23 mouse cellular contexts compared by ENCODE assay signal in the genomic region with DNA sequence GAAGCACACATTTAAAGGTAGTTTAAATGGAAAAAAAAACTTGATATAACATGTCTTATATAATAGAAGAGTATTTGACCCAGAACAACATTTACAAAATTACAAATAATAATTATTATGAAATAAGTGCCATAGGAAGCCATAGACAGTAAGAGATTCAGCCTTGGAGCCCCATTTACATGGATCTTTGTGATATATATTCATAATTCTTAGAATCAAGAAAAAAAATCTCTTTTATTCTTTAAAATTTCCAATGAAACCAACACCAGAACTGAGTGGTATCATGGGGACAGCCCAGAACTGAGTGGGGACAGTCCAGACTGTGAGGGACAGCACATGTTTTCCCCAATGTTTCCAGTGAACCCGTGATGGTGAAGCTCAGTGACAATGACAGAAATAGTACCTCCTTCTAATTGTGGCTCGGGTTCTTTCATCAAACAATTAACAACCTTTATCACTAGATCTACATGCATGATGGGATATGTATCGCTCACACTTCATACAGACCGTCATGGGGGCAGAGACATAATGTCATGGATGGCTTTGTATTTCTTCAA.
A peak's percentile ranks its signal among the peaks of the same experiment; 100 is the strongest.
DNase-seq lines count a peak whose midpoint lies in the region; ATAC-seq and TF ChIP-seq lines count a peak whose summit lies in the region.
"Had no signal": no experiment of that assay in that cellular context is flagged by ENCODE, and none has a peak within 500 bp of the region (broad histone marks: within the 10 kb centered on the region; RNA-seq: fewer than 3 reads in every experiment).

No protein-coding gene starts in this region.

- H3K27me3 ChIP-seq in CH12.LX (replicated peaks): no peaks in the 10 kb centered on the region
- H3K27me3 ChIP-seq in midbrain, embryonic 10.5 days (ENCODE audit: low read depth, poor library complexity, severe bottlenecking): 0 out of 2 replicates have a peak, but pooled peaks cover 10% of the 10 kb centered on the region
- H3K27me3 ChIP-seq: Patski had no signal

- peaks cover 38 to 97% of the 10 kb centered on the region in 2 experiments for H3K4me1 ChIP-seq in CH12.LX (ENCODE audit: control insufficient read depth in 1 of 2, insufficient read depth in 2 of 2)
- peaks cover 47% of the 10 kb centered on the region for H3K4me1 ChIP-seq in midbrain, embryonic 10.5 days

- H3K9ac ChIP-seq in CH12.LX (ENCODE audit: insufficient read depth, low read depth): peak overlapping the region; percentile 73

- no peak overlapping the region for H3K4me3 ChIP-seq in CH12.LX (replicated peaks in 1 of 3; ENCODE audit: low read depth in 2 of 3, low read length in 2 of 3, poor library complexity in 1 of 3)
- no peak overlapping the region for H3K4me3 ChIP-seq in midbrain, embryonic 10.5 days

- peak; percentile 61 for ATAC-seq in CD4-positive, CD25-positive, alpha-beta regulatory T cell, adult 4 months
- peak; percentile 55 for ATAC-seq in activated CD4-positive, CD25-positive, alpha-beta regulatory T cell, adult 4 months
- ATAC-seq in inflammation-experienced regulatory T-cells, adult 6 months: peak; percentile 36
- ATAC-seq: Patski had no signal

- peak; percentile 97 for TF ChIP-seq EP300 in CH12.LX (IDR thresholded peaks at IDR 0.05; ENCODE audit: low read length)

- no peak for TF ChIP-seq CTCF in CH12.LX (conservative IDR thresholded peaks at IDR 0.05 in 1 of 2, IDR thresholded peaks at IDR 0.05 in 1 of 2; ENCODE audit: low read depth in 2 of 2, low read length in 2 of 2)

- dilution Hi-C loops in CH12.LX (cut with MboI; ENCODE audit: extremely low pct_ligation_motif_present, extremely low pct_unique_long_range_greater_than_20kb, low sequenced_read_pairs): no loop called here

- in situ Hi-C loops in CH12.LX (cut with MboI; ENCODE audit: low pct_ligation_motif_present, low pct_unique_long_range_greater_than_20kb, low sequenced_read_pairs): no loop called here

- peak; percentile 30; the same call in 1 of the 2 replicates for TF ChIP-seq POLR2A in CH12.LX (IDR thresholded peaks at IDR 0.05; ENCODE audit: low read depth, low read length)

- intact Hi-C loops in left cerebral cortex, postnatal 14 days (cut with DNase I): no loop called here

- 93% methylated on average over 4 of the region's 4 CpGs for WGBS in midbrain, embryonic 10.5 days

- peaks cover 4 to 40% of the 10 kb centered on the region in 2 experiments for H3K36me3 ChIP-seq in CH12.LX (replicated peaks in 1 of 2; ENCODE audit: control insufficient read depth in 1 of 2, insufficient read depth in 1 of 2, low read length in 1 of 2)
- no peaks in the 10 kb centered on the region for H3K36me3 ChIP-seq in midbrain, embryonic 10.5 days
- H3K36me3 ChIP-seq: G1E had no signal

- peak; percentile 75 for DNase-seq in CH12.LX (ENCODE audit: extremely low read depth)
- DNase-seq in adrenal gland, adult 18-20 months (ENCODE audit: low spot score in 2 of 2): no peak
- DNase-seq in midbrain, embryonic 10.5 days (ENCODE audit: low spot score): no peak
- no peak for DNase-seq in cerebellum, postnatal 36 days
- DNase-seq in left cerebral cortex, postnatal 14 days (ENCODE audit: low spot score in 2 of 2): no peak
- DNase-seq: adrenal gland, adult 2 months; adrenal gland, adult 8-10 months; adrenal gland, postnatal 10 days; adrenal gland, postnatal 14 days; adrenal gland, postnatal 25 days; adrenal gland, postnatal 36 days; B cell, adult 2 months; cerebellum, adult 11 months; cerebellum, adult 11-12 months; cerebellum, adult 18-20 months; cerebellum, adult 2 months; cerebellum, adult 8-10 months; cerebellum, adult 9-10 months had no signal

- no peak; the same call in none of the 2 replicates for TF ChIP-seq RAD21 in CH12.LX (IDR thresholded peaks at IDR 0.05; ENCODE audit: low read depth, low read length)

- H3K79me2 ChIP-seq in CH12.LX (replicated peaks; ENCODE audit: control insufficient read depth, extremely low read depth, insufficient read depth, poor library complexity, severe bottlenecking): peaks cover 31% of the 10 kb centered on the region

- H3K4me2 ChIP-seq in CH12.LX (ENCODE audit: insufficient read depth, low read depth, poor library complexity, severe bottlenecking): peak overlapping the region; percentile 68; the same call in 1 of the 2 replicates

- H3K9me3 ChIP-seq in CH12.LX (replicated peaks; ENCODE audit: low read length): no peaks in the 10 kb centered on the region
- H3K9me3 ChIP-seq in midbrain, embryonic 10.5 days (replicated peaks): no peaks in the 10 kb centered on the region

- H3K27ac ChIP-seq in CH12.LX (ENCODE audit: insufficient read depth, low read depth): peak overlapping the region; percentile 42; the same call in 1 of the 2 replicates
- no peak overlapping the region for H3K27ac ChIP-seq in midbrain, embryonic 10.5 days (replicated peaks)

TF ChIP-seq in CH12.LX, 34 proteins besides CTCF, POLR2A, EP300 and RAD21:
- TF ChIP-seq ELF1 (IDR thresholded peaks at IDR 0.05; ENCODE audit: low read depth, low read length): no peak
- TF ChIP-seq MAFK (IDR thresholded peaks at IDR 0.05; ENCODE audit: insufficient replicate concordance, low read length): 0 out of 2 replicates have a peak, but pooled peaks have one; percentile 25
- TF ChIP-seq POLR2AphosphoS2 (IDR thresholded peaks at IDR 0.05; ENCODE audit: low read depth, low read length): no peak
- TF ChIP-seq MEF2A (IDR thresholded peaks at IDR 0.05; ENCODE audit: borderline replicate concordance, low read depth, low read length): peak; percentile 99
- peak; percentile 22; the same call in 1 of the 2 replicates for TF ChIP-seq SMC3 (IDR thresholded peaks at IDR 0.05; ENCODE audit: low read depth, low read length)
- TF ChIP-seq ZC3H11A (IDR thresholded peaks at IDR 0.05; ENCODE audit: low read depth, low read length): no peak
- no peak for TF ChIP-seq GABPA (IDR thresholded peaks at IDR 0.05; ENCODE audit: insufficient replicate concordance, low read depth, low read length)
- TF ChIP-seq IRF4 (IDR thresholded peaks at IDR 0.05; ENCODE audit: low read depth, low read length): peak; percentile 90
- TF ChIP-seq RCOR1 (conservative IDR thresholded peaks at IDR 0.05; ENCODE audit: low read depth, low read length): no peak
- TF ChIP-seq HCFC1 (IDR thresholded peaks at IDR 0.05; ENCODE audit: low read depth, low read length): no peak
- TF ChIP-seq ZNF384 (IDR thresholded peaks at IDR 0.05; ENCODE audit: low read depth, low read length): peak; percentile 95
- no peak for TF ChIP-seq ZKSCAN1 (IDR thresholded peaks at IDR 0.05; ENCODE audit: borderline replicate concordance, low read depth, low read length)
- peak; percentile 76; the same call in 1 of the 2 replicates for TF ChIP-seq MXI1 (IDR thresholded peaks at IDR 0.05; ENCODE audit: low read depth, low read length)
- peak; percentile 77; the same call in 1 of the 2 replicates for TF ChIP-seq MAZ (IDR thresholded peaks at IDR 0.05; ENCODE audit: low read depth, low read length)
- no peak for TF ChIP-seq NELFE (IDR thresholded peaks at IDR 0.05; ENCODE audit: low read depth, low read length)
- peak; percentile 83; the same call in 1 of the 2 replicates for TF ChIP-seq CHD2 (IDR thresholded peaks at IDR 0.05; ENCODE audit: low read length)
- peak; percentile 52; the same call in 1 of the 2 replicates for TF ChIP-seq JUN (IDR thresholded peaks at IDR 0.05; ENCODE audit: insufficient read depth, low read depth, low read length)
- TF ChIP-seq KAT2A (IDR thresholded peaks at IDR 0.05; ENCODE audit: insufficient replicate concordance, low read length): no peak
- peak; percentile 20; the same call in 1 of the 2 replicates for TF ChIP-seq TBP (conservative IDR thresholded peaks at IDR 0.05; ENCODE audit: low read depth, low read length)
- peak; percentile 92 for TF ChIP-seq TCF12 (IDR thresholded peaks at IDR 0.05; ENCODE audit: low read depth, low read length)
- TF ChIP-seq MYC (IDR thresholded peaks at IDR 0.05; ENCODE audit: low read depth, low read length): peak; percentile 94
- no peak for TF ChIP-seq NRF1 (IDR thresholded peaks at IDR 0.05; ENCODE audit: low read depth, low read length)
- peak; percentile 97 for TF ChIP-seq BHLHE40 (IDR thresholded peaks at IDR 0.05; ENCODE audit: low read depth, low read length)
- TF ChIP-seq E2F4 (IDR thresholded peaks at IDR 0.05; ENCODE audit: insufficient replicate concordance, low read depth, low read length): 0 out of 2 replicates have a peak, but pooled peaks have one; percentile 17
- peak; percentile 71; the same call in 1 of the 2 replicates for TF ChIP-seq SIN3A (IDR thresholded peaks at IDR 0.05; ENCODE audit: low read length)
- TF ChIP-seq MAX (IDR thresholded peaks at IDR 0.05; ENCODE audit: low read length): peak; percentile 94
- no peak for TF ChIP-seq CHD1 (IDR thresholded peaks at IDR 0.05; ENCODE audit: low read depth, low read length)
- TF ChIP-seq PAX5 (IDR thresholded peaks at IDR 0.05; ENCODE audit: low read length): no peak
- TF ChIP-seq UBTF (IDR thresholded peaks at IDR 0.05; ENCODE audit: low read depth, low read length): no peak
- no peak for TF ChIP-seq USF2 (conservative IDR thresholded peaks at IDR 0.05; ENCODE audit: low read depth, low read length)
- no peak; the same call in 1 of the 2 replicates for TF ChIP-seq JUND (conservative IDR thresholded peaks at IDR 0.05; ENCODE audit: low read depth, low read length)
- no peak for TF ChIP-seq USF1 (IDR thresholded peaks at IDR 0.05; ENCODE audit: low read depth, low read length)
- TF ChIP-seq ZMIZ1 (IDR thresholded peaks at IDR 0.05; ENCODE audit: low read depth, low read length): no peak
- peak; percentile 94 for TF ChIP-seq ETS1 (conservative IDR thresholded peaks at IDR 0.05; ENCODE audit: low read depth, low read length)
TF ChIP-seq in CH12.LX: peak in this region for 17.
